Mouse (Mus musculus): ENCODE results near the gene Ahsa1.

- TF ChIP-seq CTCF (IDR thresholded peaks at IDR 0.05; ENCODE audit: extremely low read depth, insufficient read depth, insufficient read length, insufficient replicate concordance) (no peak), POLR2A (IDR thresholded peaks at IDR 0.05; ENCODE audit: low read depth, low read length) (no peak)
Observed at GRCm38 (mm10) chr12:87265444-87265843, 835 bp upstream of the Ahsa1 start.
